Mouse (Mus musculus): ENCODE results near the gene Usp12.

The Usp12 gene

GRCm38 (mm10) chr5:146692361-146692975, 102.3 kb downstream of the Usp12 start:
- DNase-seq, result peak; percentile 89 to 92

DNA sequence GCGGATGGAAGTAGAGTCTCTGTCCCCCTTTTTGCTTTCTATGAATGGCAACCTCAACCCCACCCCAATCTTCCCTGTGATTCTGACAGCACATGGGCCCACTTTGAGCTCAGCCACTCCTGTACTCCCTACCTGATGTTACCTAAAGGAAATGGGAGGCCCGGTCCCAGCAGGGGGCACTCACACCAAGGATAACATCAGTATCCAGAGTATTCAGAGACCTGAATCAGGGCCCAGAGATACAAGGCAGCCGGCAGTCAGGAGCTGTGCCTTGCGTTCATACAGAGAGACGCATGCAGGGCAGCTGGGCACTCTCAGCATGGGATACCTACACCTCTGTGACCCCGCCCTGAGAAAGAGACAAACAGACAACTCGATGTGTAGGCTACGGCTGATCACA, 103.1 kb downstream of the Usp12 start:
- no peak for DNase-seq

DNA sequence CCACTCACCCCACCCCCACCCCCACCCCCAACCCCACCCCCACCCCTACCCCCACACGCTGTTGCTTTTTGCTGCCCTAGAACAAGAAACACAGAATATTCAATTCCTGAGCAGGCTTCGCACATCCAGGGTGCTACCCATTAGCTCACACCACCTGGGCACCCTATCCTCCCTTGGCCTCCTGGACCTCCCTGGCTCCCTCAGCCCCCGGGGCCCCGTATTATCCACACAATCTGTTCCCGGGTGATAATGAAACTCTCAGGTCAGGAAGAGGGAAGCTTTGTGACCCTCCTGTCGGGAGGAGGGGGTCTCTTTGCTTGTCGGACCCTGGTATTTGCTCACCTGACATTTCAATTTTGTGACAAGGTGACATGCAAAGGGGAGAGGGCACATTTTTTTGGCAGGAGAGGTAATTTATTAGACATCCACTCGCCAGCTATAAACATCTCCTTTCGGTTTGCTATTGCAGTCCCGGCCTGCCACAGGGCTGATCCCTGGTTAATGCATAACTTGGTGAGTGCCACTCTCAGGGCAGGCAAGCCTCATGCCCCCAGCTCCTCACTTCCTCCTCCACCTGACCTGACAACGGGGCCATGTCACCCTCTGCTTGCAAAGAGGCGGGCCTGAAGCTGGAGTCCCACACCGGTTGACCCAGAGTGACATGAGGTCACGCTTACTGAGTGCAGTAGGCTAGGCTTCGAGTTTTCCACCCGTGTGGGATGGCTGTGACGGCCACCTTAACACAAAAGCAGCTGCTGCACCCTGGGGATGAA, 107.1 kb downstream of the Usp12 start:
- no peak for DNase-seq

DNA sequence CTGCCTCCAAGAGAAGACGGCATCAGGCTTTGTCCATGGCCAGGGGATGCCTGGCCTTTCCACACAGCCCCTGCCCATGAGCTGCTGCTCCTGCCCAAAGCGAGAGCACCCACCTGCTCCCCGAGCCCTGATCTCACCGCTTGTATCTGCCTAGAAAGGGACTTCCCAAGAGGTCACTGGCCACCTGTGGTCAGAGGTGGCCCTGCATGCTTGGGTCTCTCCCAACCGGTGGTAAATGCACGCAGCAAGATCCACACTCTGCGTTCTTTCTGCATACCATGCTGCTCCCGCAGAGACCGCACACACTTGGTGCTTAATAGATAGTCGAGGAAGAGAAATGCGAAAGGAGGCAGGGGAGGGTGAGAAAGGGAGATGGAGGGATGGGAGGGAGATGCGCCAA, 107.9 kb downstream of the Usp12 start:
- DNase-seq, result no peak
